29 mouse cellular contexts compared by ENCODE assay signal in genomic region chr12:33334951-33335350, GRCm38 (mm10). TPM values are rescaled to one million over a fixed set of nuclear protein-coding genes. Genes with fewer than 3 reads are reported as not detected.
DNase-seq lines count a peak whose midpoint lies in the region; ATAC-seq and TF ChIP-seq lines count a peak whose summit lies in the region.
"Had no signal": no experiment of that assay in that cellular context is flagged by ENCODE, and none has a peak within 500 bp of the region (broad histone marks: within the 10 kb centered on the region; RNA-seq: fewer than 3 reads in every experiment).

No protein-coding gene starts in this region.

- intact Hi-C loops in heart, postnatal 25 days (cut with DNase I): loop anchor here (1.0 kb wide), 2 partner anchors 55 to 308 kb away; no protein-coding TSS in a partner anchor

- no peaks in the 10 kb centered on the region for H3K27me3 ChIP-seq in heart, embryonic 11.5 days (ENCODE audit: control insufficient read depth, insufficient read depth, low read length)
- no peaks in the 10 kb centered on the region for H3K27me3 ChIP-seq in liver, embryonic 16.5 days (ENCODE audit: control insufficient read depth, insufficient read depth, low read depth, low read length)
- H3K27me3 ChIP-seq: embryonic facial prominence, embryonic 15.5 days; lung, embryonic 15.5 days; Patski had no signal

- H3K9ac ChIP-seq in heart, embryonic 11.5 days (ENCODE audit: low read depth, low read length): no peak overlapping the region
- H3K9ac ChIP-seq in liver, embryonic 16.5 days (ENCODE audit: low read depth, low read length): 0 out of 2 replicates have a peak overlapping the region, but pooled peaks have one; percentile 32
- H3K9ac ChIP-seq: embryonic facial prominence, embryonic 15.5 days; lung, embryonic 15.5 days; midbrain, embryonic 12.5 days had no signal

- H3K4me1 ChIP-seq in heart, embryonic 11.5 days (ENCODE audit: control insufficient read depth, insufficient read depth, low read length): 0 out of 2 replicates have a peak, but pooled peaks cover 6% of the 10 kb centered on the region
- H3K4me1 ChIP-seq in bone marrow, adult 2 months (ENCODE audit: control insufficient read depth, insufficient read depth, low read length): peaks cover 7% of the 10 kb centered on the region
- H3K4me1 ChIP-seq in liver, embryonic 16.5 days (ENCODE audit: control insufficient read depth, low read depth, low read length): peaks cover 31% of the 10 kb centered on the region
- H3K4me1 ChIP-seq: forebrain, embryonic 10.5 days had no signal

- TF ChIP-seq POLR2A in bone marrow, adult 2 months (IDR thresholded peaks at IDR 0.05; ENCODE audit: borderline replicate concordance, control insufficient read depth, low read depth, low read length): no peak

- no peaks in the 10 kb centered on the region for H3K36me3 ChIP-seq in heart, embryonic 11.5 days (ENCODE audit: control insufficient read depth, insufficient read depth, low read length)
- H3K36me3 ChIP-seq in liver, embryonic 16.5 days (ENCODE audit: control insufficient read depth, insufficient read depth): no peaks in the 10 kb centered on the region; the same call in none of the 2 replicates
- H3K36me3 ChIP-seq: embryonic facial prominence, embryonic 15.5 days; forebrain, embryonic 10.5 days; hindbrain, embryonic 10.5 days; lung, embryonic 15.5 days; midbrain, embryonic 12.5 days had no signal

- no peak overlapping the region for H3K4me3 ChIP-seq in heart, embryonic 11.5 days (ENCODE audit: low read depth, low read length)
- H3K4me3 ChIP-seq in bone marrow, adult 2 months (replicated peaks; ENCODE audit: control insufficient read depth, low read depth, low read length): no peak overlapping the region
- H3K4me3 ChIP-seq in liver, embryonic 16.5 days (ENCODE audit: low read depth, low read length): no peak overlapping the region
- H3K4me3 ChIP-seq: embryonic facial prominence, embryonic 15.5 days; forebrain, embryonic 10.5 days; hindbrain, embryonic 10.5 days; lung, embryonic 15.5 days; midbrain, embryonic 12.5 days had no signal

- DNase-seq in heart, postnatal 25 days (ENCODE audit: low spot score): no peak
- peak; percentile 71 for DNase-seq in liver
- DNase-seq in kidney, postnatal 14 days: no peak
- DNase-seq in gastrocnemius, adult 8-10 months (ENCODE audit: low spot score in 2 of 2): no peak
- DNase-seq in cerebellum, adult 11-12 months: no peak
- DNase-seq: cerebellum, adult 8-10 months; cerebellum, postnatal 36 days; kidney, postnatal 36 days; retina, postnatal 1 day; right cerebral cortex, postnatal 25 days; thymus, adult 18-20 months; thymus, postnatal 36 days had no signal

- ATAC-seq in heart, embryonic 11.5 days (replicated peaks; ENCODE audit: insufficient number of reproducible peaks, low FRiP score, low TSS enrichment): 0 out of 2 replicates have a peak, but pooled peaks have one; percentile 58
- peak; percentile 74 for ATAC-seq in liver, embryonic 16.5 days (ENCODE audit: low read depth)
- ATAC-seq: intestine, embryonic 16.5 days; Patski had no signal

- no peak overlapping the region for H3K4me2 ChIP-seq in heart, embryonic 11.5 days
- peak overlapping the region; percentile 46 for H3K4me2 ChIP-seq in liver, embryonic 16.5 days (ENCODE audit: low read depth, low read length)
- H3K4me2 ChIP-seq: embryonic facial prominence, embryonic 15.5 days; lung, embryonic 15.5 days; midbrain, embryonic 12.5 days had no signal

- WGBS in heart, embryonic 11.5 days (ENCODE audit: insufficient replicate concordance): 51% methylated on average over 5 of the region's 5 CpGs
- 65% methylated on average over 5 of the region's 5 CpGs for WGBS in bone marrow, adult 2 months
- WGBS in liver, embryonic 16.5 days (ENCODE audit: insufficient replicate concordance): 35% methylated on average over 5 of the region's 5 CpGs

- no peak for TF ChIP-seq CTCF in bone marrow, adult 2 months (IDR thresholded peaks at IDR 0.05; ENCODE audit: control insufficient read depth, insufficient read depth, low read length)

- H3K27ac ChIP-seq in heart, embryonic 11.5 days (ENCODE audit: low read depth, low read length): 0 out of 2 replicates have a peak overlapping the region, but pooled peaks have one; percentile 17
- H3K27ac ChIP-seq in bone marrow, adult 2 months (ENCODE audit: control insufficient read depth, insufficient read depth, low read depth, low read length, poor library complexity): peak overlapping the region; percentile 40; the same call in 1 of the 2 replicates
- H3K27ac ChIP-seq in liver, embryonic 16.5 days (ENCODE audit: low read length): peak overlapping the region; percentile 68
- H3K27ac ChIP-seq: embryonic facial prominence, embryonic 15.5 days; forebrain, embryonic 10.5 days; hindbrain, embryonic 10.5 days; lung, embryonic 15.5 days; midbrain, embryonic 12.5 days had no signal

- no peaks in the 10 kb centered on the region for H3K9me3 ChIP-seq in heart, embryonic 11.5 days (replicated peaks; ENCODE audit: control insufficient read depth, low read length)
- H3K9me3 ChIP-seq in liver, embryonic 16.5 days (replicated peaks; ENCODE audit: control insufficient read depth, low read length): no peaks in the 10 kb centered on the region
- H3K9me3 ChIP-seq: embryonic facial prominence, embryonic 15.5 days; forebrain, embryonic 10.5 days; hindbrain, embryonic 10.5 days; lung, embryonic 15.5 days; midbrain, embryonic 12.5 days had no signal

RNA-seq across cellular contexts. Expression of gene Efcab10, which starts 59.7 kb away (rescaled TPM):
- polyA plus RNA-seq in heart, embryonic 11.5 days (2014; fragmentation: Nextera tagmentation; extraction: Ambion mirVana): not detected in 2 replicates
- total RNA-seq in heart, postnatal 25 days (2021): not detected
- polyA plus RNA-seq in bone marrow, adult 2 months (2011; ENCODE audit: insufficient read depth, insufficient read length, low replicate concordance, missing spikeins): not detected in 2 replicates
- not detected in 2 replicates for polyA plus RNA-seq in liver, embryonic 16.5 days (2015; fragmentation: Nextera tagmentation; extraction: Ambion mirVana)
- total RNA-seq in gastrocnemius, adult 8-10 months (2022): not detected
- total RNA-seq: gastrocnemius, postnatal 4 days; heart, adult 8-10 months; monocyte, adult 5-6 weeks had no signal
- polyA plus RNA-seq: heart, embryonic 16.5 days; intestine, embryonic 16.5 days; kidney, embryonic 14.5 days; limb, embryonic 14.5 days; neural tube, embryonic 11.5 days; Patski had no signal

Comparison
In these comparisons a context has a peak if more than half of its experiments do, and no peak if none do; other contexts are left out.
1. H3K27ac ChIP-seq: peak in every context shown above with its lines; median percentile 68 in liver, embryonic 16.5 days; 40 in bone marrow, adult 2 months; 17 in heart, embryonic 11.5 days.